Mouse (Mus musculus) erythroblast, embryonic 14.5 days (primary cell): ENCODE measurements around the gene Smarcal1.

Experiments used
- GATA1 ChIP-seq: IDR thresholded peaks from 2 replicates; pipeline ENCODE4 v1.6.1; 2012; ENCODE audit warnings: low read length, inconsistent platforms, mixed read lengths
- TAL1 ChIP-seq: IDR thresholded peaks from 3 replicates; pipeline ENCODE4 v1.6.1; 2012; ENCODE audit warnings: low read length, inconsistent platforms, mixed read lengths

GRCm38 (mm10) chr1:72577481-72577922, 5.5 kb upstream of the Smarcal1 start:
- TF ChIP-seq GATA1 (no peak), TAL1 (no peak)
